Mouse (Mus musculus) hindbrain, embryonic 16.5 days (tissue): ENCODE measurements around the gene Tom1. TPM values are rescaled to one million over a fixed set of nuclear protein-coding genes. Genes with fewer than 3 reads are reported as not detected.

Source experiments
- ATAC-seq: fragments of 200-750 bp; cut with Nextera tagmentation; 2 replicates; pipeline ENCODE4 v1.8.0; 2017; ENCODE audit warnings: moderate TSS enrichment, moderate library complexity
- H3K27ac ChIP-seq: fragments of 300-500 bp; sonication (generic); 2 replicates; pipeline ENCODE4 v1.5.1; 2014; ENCODE audit warnings: low read depth, mild to moderate bottlenecking, control low read depth, low read length, moderate library complexity
- H3K27me3 ChIP-seq: fragments of 300-500 bp; sonication (generic); replicated peaks from 2 replicates; pipeline ENCODE4 v1.6.1; 2014; ENCODE audit warnings: low read length; ENCODE audit not compliant: control insufficient read depth, insufficient read depth
- H3K36me3 ChIP-seq: fragments of 300-500 bp; sonication (generic); 2 replicates; pipeline ENCODE4 v1.6.1; 2014; ENCODE audit warnings: mild to moderate bottlenecking, low read length, moderate library complexity, mixed read lengths; ENCODE audit not compliant: control insufficient read depth, insufficient read depth
- H3K4me1 ChIP-seq: fragments of 300-500 bp; sonication (generic); 2 replicates; pipeline ENCODE4 v1.6.1; 2014; ENCODE audit warnings: low read depth, low read length; ENCODE audit not compliant: control insufficient read depth, insufficient read depth
- H3K4me2 ChIP-seq: fragments of 300-500 bp; sonication (generic); 2 replicates; pipeline ENCODE4 v1.6.1; 2014; ENCODE audit warnings: mild to moderate bottlenecking, low read length, control low read depth, moderate library complexity
- H3K4me3 ChIP-seq: fragments of 300-500 bp; sonication (generic); 2 replicates; pipeline ENCODE4 v1.5.1; 2014; ENCODE audit warnings: mild to moderate bottlenecking, low read length, control low read depth, moderate library complexity
- H3K9ac ChIP-seq: fragments of 300-500 bp; sonication (generic); 2 replicates; pipeline ENCODE4 v1.6.1; 2014; ENCODE audit warnings: low read depth, mild to moderate bottlenecking, control low read depth, low read length, moderate library complexity
- H3K9me3 ChIP-seq: fragments of 300-500 bp; sonication (generic); 2 replicates; pipeline ENCODE4 v1.6.1; 2014; ENCODE audit warnings: mild to moderate bottlenecking, low read length, moderate library complexity; ENCODE audit not compliant: control insufficient read depth
- WGBS: fragments of 180-500 bp; shearing (Covaris S2); extraction: QIAGEN DNeasy Blood & Tissue Kit; methylation state at CpG from one replicate; pipeline ENCODE4 v1.1.7; 2014; 5-methylcytosine and 5-hydroxymethylcytosine counted together
- polyA plus RNA-seq: library from polyadenylated mRNA; unstranded; fragments of >200 nt; fragmentation: Nextera tagmentation; extraction: Ambion mirVana; gene quantifications from 2 replicates; pipeline ENCODE4 v1.2.1, GENCODE M21; 2015

Tom1 gene
- polyA plus RNA-seq, 1 experiment from 2014 or later = 40.7 TPM

DNA sequence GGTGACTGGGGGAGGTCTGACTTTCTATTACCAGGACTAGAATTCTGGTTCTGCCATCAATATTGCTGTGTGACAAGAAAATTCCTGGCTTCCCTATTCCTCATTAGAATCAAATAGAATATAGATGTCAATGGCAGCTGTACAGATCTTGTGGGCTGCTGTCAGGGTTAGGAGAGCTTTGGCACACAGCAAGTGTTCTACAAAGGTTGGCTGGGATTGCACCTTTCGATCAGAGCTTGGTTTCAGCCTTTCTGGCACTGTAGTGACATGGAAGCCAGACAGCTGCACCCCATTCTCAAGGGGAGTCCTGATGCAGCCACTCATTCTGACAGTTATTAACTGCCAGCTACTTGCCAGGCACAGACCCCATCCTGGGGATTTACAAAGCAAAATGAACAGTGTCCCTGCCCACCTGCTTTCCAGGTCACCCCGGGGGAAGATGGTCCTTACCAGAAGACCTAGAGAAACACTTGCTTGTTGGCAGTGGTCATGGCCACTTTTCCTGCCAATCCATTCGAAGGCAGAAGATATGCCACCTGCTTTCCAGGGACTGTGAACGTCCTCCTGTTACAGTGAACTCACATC is 57.4 kb downstream of the Tom1 start:
- H3K4me1 ChIP-seq = peaks cover 10% of the 10 kb centered on the region
- H3K4me3 ChIP-seq = no peak overlapping the region
- H3K27me3 ChIP-seq = no peaks in the 10 kb centered on the region
- H3K36me3 ChIP-seq = no peaks in the 10 kb centered on the region
- WGBS = 68% methylated on average over 4 of the region's 4 CpGs
- no peaks in the 10 kb centered on the region for H3K9me3 ChIP-seq
- no peak overlapping the region for H3K9ac ChIP-seq
- ATAC-seq = no peak
- no peak overlapping the region for H3K4me2 ChIP-seq
- no peak overlapping the region for H3K27ac ChIP-seq

DNA sequence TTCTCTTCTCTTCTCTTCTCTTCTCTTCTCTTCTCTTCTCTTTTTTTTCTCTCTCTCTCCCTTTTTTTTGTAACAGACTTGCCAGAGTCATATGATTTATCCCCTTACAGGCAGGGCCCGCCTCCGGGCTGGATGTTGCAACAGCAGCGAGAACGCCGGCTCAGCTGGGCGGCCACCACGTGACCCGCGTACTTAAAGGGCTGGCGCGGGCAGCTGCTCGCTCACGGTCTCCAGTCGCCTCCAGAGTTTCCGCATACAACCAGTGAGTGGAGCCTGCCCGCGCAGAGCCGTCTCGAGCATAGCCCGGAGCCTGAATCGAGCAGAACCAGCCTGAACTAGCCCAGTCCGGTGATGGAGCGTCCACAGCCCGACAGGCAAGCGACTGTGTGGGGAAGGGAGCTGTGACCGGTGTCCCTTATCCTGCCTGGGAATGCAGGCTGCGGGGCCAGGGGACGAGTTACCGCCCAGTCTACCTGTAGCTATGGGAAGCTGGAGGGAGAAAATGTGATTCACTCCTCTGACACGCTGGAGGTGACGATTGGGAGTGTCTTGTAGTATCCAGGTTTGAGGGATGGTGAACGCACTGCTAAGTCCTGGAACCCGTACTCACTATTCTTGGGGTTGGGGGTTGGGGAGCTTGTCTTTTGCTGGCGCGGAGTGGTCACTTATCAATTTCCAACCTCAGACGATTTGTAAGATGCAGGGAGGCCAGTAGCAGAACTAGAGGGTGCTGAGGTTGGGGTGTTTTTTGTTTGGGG is 60.1 kb downstream of the Tom1 start, which contains the start of gene Hmox1:
TSS of gene Hmox1 (plus strand) at position 223 of the 758 bp plus-strand sequence.
- Histone ChIP-seq H3K36me3 (no peaks in the 10 kb centered on the region), H3K9ac (peak within 1 kb of the TSS; percentile 76), H3K4me3 (peak within 1 kb of the TSS; percentile 55), H3K4me1 (peaks cover 10% of the 10 kb centered on the region), H3K9me3 (no peaks in the 10 kb centered on the region), H3K27ac (no peak within 1 kb of the TSS; the same call in 1 of the 2 replicates), H3K27me3 (no peaks in the 10 kb centered on the region), H3K4me2 (peak within 1 kb of the TSS; percentile 80)
- under 1% methylated on average over 36 of the region's 36 CpGs for WGBS
- peak; percentile 94 for ATAC-seq

DNA sequence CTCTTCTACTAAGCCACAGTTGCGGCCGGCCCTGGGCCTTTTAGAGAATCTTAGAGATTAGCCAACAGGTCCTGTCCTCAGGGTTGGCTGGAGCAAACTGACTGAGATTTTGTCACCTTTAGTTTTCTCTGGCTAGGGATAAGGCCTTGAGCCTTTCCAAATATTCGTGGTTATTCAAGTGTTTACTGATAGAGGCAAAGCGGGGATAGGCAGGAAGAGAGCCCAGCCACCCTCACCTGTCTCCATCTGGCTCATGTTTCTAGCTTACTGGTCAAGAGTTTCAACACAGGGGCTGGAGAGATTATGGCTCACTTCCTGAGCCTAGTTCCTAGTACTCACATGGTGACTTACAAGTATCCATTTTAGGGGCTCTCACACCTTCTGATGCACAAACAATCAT is 69.5 kb downstream of the Tom1 start:
- 84% methylated on average over 4 of the region's 4 CpGs for WGBS

DNA sequence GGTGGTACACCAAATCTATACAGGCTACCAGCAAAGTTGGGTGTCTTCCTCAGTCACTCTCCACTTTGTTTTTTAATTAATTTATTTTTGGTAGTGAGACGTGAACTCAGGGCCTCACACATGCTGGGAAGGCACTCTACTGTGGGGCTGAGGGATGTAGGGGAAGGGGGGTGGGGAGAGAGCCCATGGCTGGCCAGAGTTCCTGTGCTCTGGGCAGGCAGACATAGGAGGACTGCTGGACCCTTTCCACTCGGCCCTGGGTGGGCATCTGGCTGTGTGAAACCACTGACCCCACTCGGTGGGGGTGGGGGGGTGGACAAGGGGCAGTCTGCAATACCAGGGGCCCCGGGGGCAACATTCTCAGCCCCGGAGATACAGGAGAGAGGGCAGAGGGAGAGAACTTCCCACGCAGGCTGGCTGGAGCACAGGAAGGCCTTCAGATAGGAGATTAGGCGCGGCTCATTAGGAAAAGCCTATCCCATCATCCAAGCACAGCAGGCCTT is 69.9 kb downstream of the Tom1 start:
- no peak overlapping the region for H3K4me2 ChIP-seq
- WGBS = 41% methylated on average over 8 of the region's 8 CpGs
- no peak overlapping the region for H3K27ac ChIP-seq
- H3K9me3 ChIP-seq = no peaks in the 10 kb centered on the region
- no peak overlapping the region for H3K4me3 ChIP-seq
- H3K9ac ChIP-seq = no peak overlapping the region
- no peak; the same call in 1 of the 2 replicates for ATAC-seq
- no peaks in the 10 kb centered on the region for H3K36me3 ChIP-seq
- H3K27me3 ChIP-seq = no peaks in the 10 kb centered on the region
- H3K4me1 ChIP-seq = no peaks in the 10 kb centered on the region

More for the DNA sequence above, 69.5 kb downstream of the Tom1 start:
- no peak overlapping the region for H3K4me2 ChIP-seq
- no peaks in the 10 kb centered on the region for H3K4me1 ChIP-seq
- no peak overlapping the region for H3K9ac ChIP-seq
- H3K9me3 ChIP-seq = no peaks in the 10 kb centered on the region
- no peaks in the 10 kb centered on the region for H3K27me3 ChIP-seq
- no peak overlapping the region for H3K27ac ChIP-seq
- ATAC-seq = no peak
- no peak overlapping the region for H3K4me3 ChIP-seq
- no peaks in the 10 kb centered on the region for H3K36me3 ChIP-seq

DNA sequence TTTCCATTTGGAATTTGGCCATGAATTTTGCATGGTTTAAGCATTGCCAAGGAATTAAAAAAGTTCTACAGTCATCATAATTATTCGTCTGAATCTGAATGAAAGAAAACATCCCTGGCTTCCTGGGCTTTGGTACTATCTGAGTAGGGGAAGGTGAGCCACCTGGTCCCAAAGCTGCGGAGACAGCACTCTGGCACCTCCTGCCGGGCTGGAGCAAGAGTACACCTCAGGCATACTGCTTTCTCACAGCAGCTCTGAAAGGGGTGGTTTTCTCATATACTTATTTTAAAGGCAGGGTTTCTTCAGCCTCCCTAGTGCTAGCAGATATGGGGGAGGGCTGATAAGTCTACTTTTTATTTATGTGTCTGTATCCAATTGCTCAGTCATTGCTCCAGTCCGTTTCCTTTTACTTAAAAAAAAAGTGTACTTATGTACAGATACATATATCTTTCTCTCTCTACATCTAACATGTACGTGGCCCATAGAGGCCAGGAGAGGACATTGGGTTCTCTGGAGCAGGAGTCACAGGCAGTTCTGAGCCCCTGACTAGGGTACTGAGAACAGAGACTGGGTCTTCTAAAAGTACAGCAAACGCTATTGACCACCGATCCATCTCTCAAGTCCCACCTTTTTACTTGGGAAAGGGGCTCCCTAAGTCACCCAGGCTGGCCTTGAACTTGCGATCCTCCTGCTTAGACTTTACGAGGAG is 75.2 kb downstream of the Tom1 start:
- WGBS = under 1% methylated on average over 9 of the region's 9 CpGs

DNA sequence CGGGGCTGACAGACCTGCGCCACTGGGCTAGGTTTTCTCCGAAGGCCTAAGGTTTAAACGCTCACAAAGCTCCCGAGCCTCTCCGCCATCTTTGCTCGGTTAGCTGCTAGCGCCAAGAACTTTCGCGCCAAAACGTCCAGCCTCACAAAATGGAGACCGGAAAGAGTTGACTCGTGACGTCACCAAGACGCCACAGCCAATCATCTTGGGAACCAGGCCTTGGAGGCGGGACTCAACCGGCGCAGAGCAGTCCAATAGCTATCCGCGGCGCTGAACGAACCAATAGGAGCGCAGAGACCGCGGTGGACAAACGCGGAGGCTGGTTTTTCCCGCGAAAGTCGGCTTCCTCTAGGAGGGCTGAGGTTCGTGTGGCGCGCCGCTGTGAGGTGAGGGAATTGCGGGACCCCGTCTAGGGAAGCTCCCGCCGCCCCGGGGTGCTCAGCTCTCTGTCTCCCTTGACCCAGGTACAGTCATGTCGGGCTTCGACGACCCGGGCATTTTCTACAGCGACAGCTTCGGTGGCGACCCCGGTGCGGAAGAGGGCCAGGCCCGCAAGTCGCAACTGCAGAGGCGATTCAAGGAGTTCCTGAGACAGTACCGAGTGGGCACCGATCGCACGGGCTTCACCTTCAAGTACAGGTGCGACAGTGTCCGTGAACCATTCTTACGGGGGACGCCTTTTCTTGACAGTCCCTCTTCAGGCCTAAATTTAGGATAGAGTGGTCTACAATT is 75.9 kb downstream of the Tom1 start, which contains the start of gene Mcm5:
TSS of gene Mcm5 (plus strand) at position 334 of the 732 bp plus-strand sequence.
- no peaks in the 10 kb centered on the region for H3K9me3 ChIP-seq
- H3K27ac ChIP-seq = peak within 1 kb of the TSS; percentile 81
- peak; percentile 99 for ATAC-seq
- H3K36me3 ChIP-seq = peaks cover 4% of the 10 kb centered on the region; the same call in 1 of the 2 replicates
- peak within 1 kb of the TSS; percentile 77 for H3K4me3 ChIP-seq
- H3K9ac ChIP-seq = peak within 1 kb of the TSS; percentile 70
- WGBS = under 1% methylated on average over 59 of the region's 59 CpGs
- no peaks in the 10 kb centered on the region for H3K27me3 ChIP-seq
- peaks cover 12% of the 10 kb centered on the region for H3K4me1 ChIP-seq
- peak within 1 kb of the TSS; percentile 93 for H3K4me2 ChIP-seq

More for the DNA sequence above, 75.2 kb downstream of the Tom1 start:
- ATAC-seq = peak; percentile 77
- H3K9ac ChIP-seq = peak overlapping the region; percentile 70
- H3K4me2 ChIP-seq = peak overlapping the region; percentile 73
- H3K27ac ChIP-seq = peak overlapping the region; percentile 81
- peak overlapping the region; percentile 77 for H3K4me3 ChIP-seq
- H3K36me3 ChIP-seq = peaks cover 4% of the 10 kb centered on the region; the same call in 1 of the 2 replicates
- no peaks in the 10 kb centered on the region for H3K9me3 ChIP-seq
- H3K27me3 ChIP-seq = no peaks in the 10 kb centered on the region
- H3K4me1 ChIP-seq = peaks cover 12% of the 10 kb centered on the region

DNA sequence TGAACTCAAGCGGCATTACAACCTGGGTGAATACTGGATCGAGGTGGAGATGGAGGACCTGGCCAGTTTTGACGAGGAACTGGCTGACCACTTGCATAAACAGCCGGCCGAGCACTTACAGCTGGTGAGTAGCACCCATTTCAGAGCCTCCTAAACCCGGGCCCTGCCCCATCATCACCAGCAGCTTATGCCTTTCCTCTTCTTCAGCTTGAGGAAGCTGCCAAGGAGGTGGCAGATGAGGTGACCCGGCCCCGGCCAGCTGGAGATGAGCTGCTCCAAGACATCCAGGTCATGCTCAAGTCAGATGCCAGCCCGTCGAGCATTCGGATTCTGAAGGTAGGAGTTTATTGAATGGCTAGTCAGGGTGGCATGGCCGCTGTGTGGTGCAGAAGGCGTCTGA is 76.6 kb downstream of the Tom1 start:
- H3K9me3 ChIP-seq = no peaks in the 10 kb centered on the region
- no peak overlapping the region for H3K27ac ChIP-seq
- H3K36me3 ChIP-seq = peaks cover 4% of the 10 kb centered on the region; the same call in 1 of the 2 replicates
- no peaks in the 10 kb centered on the region for H3K27me3 ChIP-seq
- peak overlapping the region; percentile 93 for H3K4me2 ChIP-seq
- peak overlapping the region; percentile 77 for H3K4me3 ChIP-seq
- peak overlapping the region; percentile 66 for H3K9ac ChIP-seq
- no peak for ATAC-seq
- peaks cover 12% of the 10 kb centered on the region for H3K4me1 ChIP-seq
- 17% methylated on average over 13 of the region's 13 CpGs for WGBS

DNA sequence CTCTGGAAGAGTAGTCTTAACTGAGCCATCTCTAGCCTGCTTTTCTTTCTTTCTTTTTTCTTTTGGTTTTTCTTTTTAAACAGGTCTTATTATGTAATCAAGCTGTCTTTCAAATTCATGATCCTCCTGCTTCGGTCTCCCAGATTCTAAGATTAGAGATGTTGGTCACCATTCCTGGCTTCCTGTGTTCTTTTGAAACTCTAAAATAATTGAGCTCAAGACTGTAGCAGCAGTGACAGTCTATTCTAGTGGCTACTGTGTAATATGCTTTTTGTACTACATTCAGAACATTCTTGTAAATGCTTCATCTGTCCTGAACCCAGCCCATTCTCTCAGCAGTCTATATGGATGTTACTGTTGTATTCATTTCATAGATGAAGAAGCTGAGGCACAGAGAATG is 85.0 kb downstream of the Tom1 start:
- Histone ChIP-seq H3K9ac (no peak overlapping the region), H3K4me2 (no peak overlapping the region), H3K36me3 (peaks cover 6% of the 10 kb centered on the region; the same call in 1 of the 2 replicates), H3K4me1 (no peaks in the 10 kb centered on the region), H3K27me3 (no peaks in the 10 kb centered on the region), H3K4me3 (no peak overlapping the region), H3K9me3 (no peaks in the 10 kb centered on the region), H3K27ac (no peak overlapping the region)
- 97% methylated on average over 1 of the region's 1 CpGs for WGBS
- ATAC-seq = no peak
